Mouse (Mus musculus): Measurements from ENCODE around the gene Ypel1. TPM values are rescaled to one million over a fixed set of nuclear protein-coding genes. Genes with fewer than 3 reads are reported as not detected.
A peak's percentile ranks its signal among the peaks of the same experiment; 100 is the strongest.

Gene Ypel1
- polyA plus RNA-seq, 1 experiment from 2014 or later: 1.2 TPM

- Histone ChIP-seq H3K27ac (ENCODE audit: low read depth) (no peak overlapping the region), H3K36me3 (replicated peaks; ENCODE audit: insufficient read depth, low read length) (peaks cover 62% of the 10 kb centered on the region), H3K27me3 (ENCODE audit: insufficient read depth, low read length) (no peaks in the 10 kb centered on the region), H3K4me3 (ENCODE audit: low read depth, low read length) (no peak overlapping the region), H3K4me1 (ENCODE audit: insufficient read depth) (no peaks in the 10 kb centered on the region), H3K4me2 (ENCODE audit: low read depth, low read length) (no peak overlapping the region), H3K9me3 (ENCODE audit: low read length) (no peaks in the 10 kb centered on the region), H3K9ac (replicated peaks) (no peak overlapping the region)
- 81% methylated on average over 7 of the region's 7 CpGs for WGBS (ENCODE audit: insufficient replicate concordance)
- DNase-seq (no peak), ATAC-seq (no peak)
- TF ChIP-seq EP300 (IDR thresholded peaks at IDR 0.05; ENCODE audit: low read depth): no peak
These were observed 33.2 kb downstream of the Ypel1 start for GRCm38 (mm10) chr16:17102630-17103220.

DNA sequence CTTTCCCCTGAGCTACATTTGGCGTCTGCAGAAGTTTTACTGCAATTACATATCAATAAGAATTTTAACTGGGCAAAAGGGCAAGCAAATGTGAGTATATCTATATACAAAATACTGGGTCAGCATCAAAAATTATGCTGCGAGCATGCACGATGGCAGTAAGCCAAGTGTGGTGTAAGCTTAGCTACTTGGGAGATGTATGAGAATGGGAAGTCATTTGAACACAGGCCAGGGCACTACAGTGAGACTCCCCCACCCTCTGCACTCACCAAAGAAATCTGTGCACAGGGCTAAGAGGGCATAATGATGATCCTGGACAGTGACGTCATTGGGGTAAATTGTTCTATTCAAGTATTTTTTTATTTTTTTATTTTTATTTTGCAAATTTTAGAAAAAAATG lies 35.1 kb downstream of the Ypel1 start:
- H3K9me3 ChIP-seq (ENCODE audit: low read length): no peaks in the 10 kb centered on the region
- H3K27ac ChIP-seq (ENCODE audit: low read depth): no peak overlapping the region
- no peak overlapping the region for H3K4me2 ChIP-seq (ENCODE audit: low read depth, low read length)
- ATAC-seq (no peak), DNase-seq (no peak)
- H3K4me3 ChIP-seq (ENCODE audit: low read depth, low read length): no peak overlapping the region
- H3K9ac ChIP-seq (replicated peaks): no peak overlapping the region
- H3K27me3 ChIP-seq (ENCODE audit: insufficient read depth, low read length): no peaks in the 10 kb centered on the region
- WGBS (ENCODE audit: insufficient replicate concordance): 76% methylated on average over 4 of the region's 4 CpGs
- peaks cover 1% of the 10 kb centered on the region; the same call in 1 of the 2 replicates for H3K4me1 ChIP-seq (ENCODE audit: insufficient read depth)
- TF ChIP-seq CTCF (IDR thresholded peaks at IDR 0.05; ENCODE audit: low read depth) (no peak), EP300 (IDR thresholded peaks at IDR 0.05; ENCODE audit: low read depth) (no peak)
- peaks cover 59% of the 10 kb centered on the region for H3K36me3 ChIP-seq (replicated peaks; ENCODE audit: insufficient read depth, low read length)

DNA sequence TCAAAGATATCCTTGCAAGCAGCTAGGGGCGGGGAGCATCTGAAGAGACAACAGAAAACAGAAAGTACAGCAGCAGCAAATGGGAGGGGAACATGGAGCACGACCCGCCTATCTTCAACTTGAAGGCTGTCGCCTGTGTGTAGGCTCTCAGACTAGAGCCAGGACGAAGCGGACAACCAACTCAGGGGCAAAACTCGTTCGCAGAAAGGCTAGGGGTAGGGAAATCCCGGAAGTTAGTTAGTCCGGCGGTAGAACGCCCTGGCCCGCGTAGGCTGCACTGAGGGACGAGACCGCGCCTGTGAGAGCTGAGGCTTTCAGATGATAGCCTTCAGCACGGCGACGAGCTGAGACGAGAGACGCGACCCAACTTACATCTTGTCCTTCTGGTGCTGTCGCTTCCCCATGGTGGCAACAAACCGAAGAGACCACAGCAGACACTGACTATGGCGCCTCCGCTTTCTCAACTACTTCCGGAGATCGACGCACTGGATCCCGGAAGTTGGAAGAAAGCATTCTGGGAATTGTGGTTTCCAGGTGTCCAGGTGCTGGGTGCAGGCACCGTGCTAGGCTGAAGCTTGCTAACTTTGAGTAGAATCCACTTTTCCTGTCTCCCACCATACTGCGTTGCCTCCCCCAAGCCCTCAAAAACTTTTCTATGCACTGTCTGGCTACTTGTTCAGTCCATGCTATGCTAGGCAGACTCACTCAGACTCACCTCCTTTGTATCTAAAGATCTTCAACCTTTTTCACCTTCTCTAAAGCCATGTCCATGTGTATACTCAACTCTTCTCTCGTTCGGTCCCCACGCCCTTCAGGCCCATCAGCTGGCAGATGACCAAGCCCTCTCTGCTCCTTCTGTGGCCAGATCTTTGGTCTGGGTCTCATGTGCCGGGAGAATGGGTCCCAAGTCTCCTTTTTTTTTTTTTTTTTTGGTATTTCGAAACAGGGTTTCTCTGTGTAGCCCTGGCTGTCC lies 41.6 kb downstream of the Ypel1 start, which contains the start of gene Ppil2:
Gene Ppil2 (minus strand): TSS at position 487 of the 973 bp plus-strand sequence.
- peak; percentile 92 for ATAC-seq
- peaks cover 16% of the 10 kb centered on the region for H3K36me3 ChIP-seq (replicated peaks; ENCODE audit: insufficient read depth, low read length)
- 6% methylated on average over 38 of the region's 38 CpGs for WGBS (ENCODE audit: insufficient replicate concordance)
- no peaks in the 10 kb centered on the region for H3K9me3 ChIP-seq (ENCODE audit: low read length)
- H3K4me1 ChIP-seq (ENCODE audit: insufficient read depth): peaks cover 7% of the 10 kb centered on the region
- peak within 1 kb of the TSS; percentile 92 for H3K27ac ChIP-seq (ENCODE audit: low read depth)
- peak; percentile 77 for DNase-seq
- no peak for TF ChIP-seq EP300 (IDR thresholded peaks at IDR 0.05; ENCODE audit: low read depth)
- peak within 1 kb of the TSS; percentile 78 for H3K4me2 ChIP-seq (ENCODE audit: low read depth, low read length)
- H3K27me3 ChIP-seq (ENCODE audit: insufficient read depth, low read length): no peaks in the 10 kb centered on the region
- peak within 1 kb of the TSS; percentile 96 for H3K9ac ChIP-seq (replicated peaks)
- peak within 1 kb of the TSS; percentile 99 for H3K4me3 ChIP-seq (ENCODE audit: low read depth, low read length)

- Histone ChIP-seq H3K9ac (replicated peaks) (no peak overlapping the region), H3K4me1 (ENCODE audit: insufficient read depth) (no peaks in the 10 kb centered on the region), H3K9me3 (ENCODE audit: low read length) (no peaks in the 10 kb centered on the region), H3K27me3 (ENCODE audit: insufficient read depth, low read length) (no peaks in the 10 kb centered on the region), H3K27ac (ENCODE audit: low read depth) (no peak overlapping the region), H3K4me2 (ENCODE audit: low read depth, low read length) (no peak overlapping the region), H3K4me3 (ENCODE audit: low read depth, low read length) (no peak overlapping the region), H3K36me3 (replicated peaks; ENCODE audit: insufficient read depth, low read length) (no peaks in the 10 kb centered on the region)
- ATAC-seq: no peak
- TF ChIP-seq EP300 (IDR thresholded peaks at IDR 0.05; ENCODE audit: low read depth): no peak
- TF ChIP-seq CTCF (IDR thresholded peaks at IDR 0.05; ENCODE audit: low read depth): no peak
- no peak for DNase-seq
- WGBS (ENCODE audit: insufficient replicate concordance): 80% methylated on average over 5 of the region's 5 CpGs
These were observed 47.9 kb downstream of the Ypel1 start for GRCm38 (mm10) chr16:17117309-17117799.

- no peak for ATAC-seq
- Histone ChIP-seq H3K9me3 (ENCODE audit: low read length) (no peaks in the 10 kb centered on the region), H3K9ac (replicated peaks) (no peak overlapping the region), H3K27me3 (ENCODE audit: insufficient read depth, low read length) (no peaks in the 10 kb centered on the region), H3K27ac (ENCODE audit: low read depth) (no peak overlapping the region), H3K36me3 (replicated peaks; ENCODE audit: insufficient read depth, low read length) (no peaks in the 10 kb centered on the region), H3K4me1 (ENCODE audit: insufficient read depth) (peaks cover 21% of the 10 kb centered on the region), H3K4me2 (ENCODE audit: low read depth, low read length) (no peak overlapping the region), H3K4me3 (ENCODE audit: low read depth, low read length) (no peak overlapping the region)
- DNase-seq: no peak
- WGBS (ENCODE audit: insufficient replicate concordance): 83% methylated on average over 13 of the region's 14 CpGs
- no peak for TF ChIP-seq CTCF (IDR thresholded peaks at IDR 0.05; ENCODE audit: low read depth)
- TF ChIP-seq EP300 (IDR thresholded peaks at IDR 0.05; ENCODE audit: low read depth): no peak
These were observed 52.1 kb downstream of the Ypel1 start for GRCm38 (mm10) chr16:17121569-17121968.
